Mouse (Mus musculus): ENCODE measurements around the gene Ap4s1. TPM values are rescaled to one million over a fixed set of nuclear protein-coding genes. Genes with fewer than 3 reads are reported as not detected.
"Not testable (repeated sequence)": the region's sequence is repeated elsewhere in the genome, so short reads cannot be mapped to it uniquely, and the experiment has no call there.

Gene Ap4s1
- polyA plus RNA-seq (2016; fragmentation: Nextera tagmentation; extraction: Ambion mirVana): 50.8 and 52.6 TPM in 2 replicates

GRCm38 (mm10) chr12:51690893-51691844, at the start of gene Ap4s1:
Ap4s1 (plus strand) TSS chr12:51691033.
- Histone ChIP-seq H3K36me3 (replicated peaks) (no peaks in the 10 kb centered on the region), H3K4me3 (replicated peaks) (peak within 1 kb of the TSS; percentile 79), H3K4me1 (peaks cover 11% of the 10 kb centered on the region), H3K27ac (peak within 1 kb of the TSS; percentile 100), H3K9ac (peak within 1 kb of the TSS; percentile 99), H3K9me3 (no peaks in the 10 kb centered on the region), H3K27me3 (no peaks in the 10 kb centered on the region), H3K4me2 (peak within 1 kb of the TSS; percentile 75)
- under 1% methylated on average over 89 of the region's 108 CpGs for WGBS
- ATAC-seq (ENCODE audit: low FRiP score): peak; percentile 75

GRCm38 (mm10) chr12:51641871-51642270, 49.0 kb upstream of the Ap4s1 start:
- Histone ChIP-seq H3K4me2 (no peak overlapping the region), H3K9ac (no peak overlapping the region), H3K4me3 (replicated peaks) (no peak overlapping the region), H3K27me3 (no peaks in the 10 kb centered on the region), H3K36me3 (replicated peaks) (0 out of 2 replicates have a peak, but pooled peaks cover 8% of the 10 kb centered on the region), H3K4me1 (no peaks in the 10 kb centered on the region), H3K9me3 (no peaks in the 10 kb centered on the region), H3K27ac (no peak overlapping the region)
- WGBS: 84% methylated on average over 6 of the region's 6 CpGs
- ATAC-seq (ENCODE audit: low FRiP score): no peak

- not testable (repeated sequence) for ATAC-seq (ENCODE audit: low FRiP score); H3K9me3 ChIP-seq; H3K27me3 ChIP-seq; H3K4me3 ChIP-seq (replicated peaks); H3K4me1 ChIP-seq; H3K27ac ChIP-seq; H3K4me2 ChIP-seq; H3K9ac ChIP-seq
- H3K36me3 ChIP-seq (replicated peaks): peaks cover 28% of the 10 kb centered on the region
Measured at GRCm38 (mm10) chr12:51649401-51649800, 41.4 kb upstream of the Ap4s1 start.

GRCm38 (mm10) chr12:51655944-51656465, 34.8 kb upstream of the Ap4s1 start:
- no peaks in the 10 kb centered on the region for H3K9me3 ChIP-seq
- H3K4me1 ChIP-seq: no peaks in the 10 kb centered on the region
- H3K27me3 ChIP-seq: no peaks in the 10 kb centered on the region
- peaks cover 15% of the 10 kb centered on the region; the same call in 1 of the 2 replicates for H3K36me3 ChIP-seq (replicated peaks)
- H3K9ac ChIP-seq: no peak overlapping the region
- no peak overlapping the region for H3K27ac ChIP-seq
- no peak for ATAC-seq (ENCODE audit: low FRiP score)
- 79% methylated on average over 1 of the region's 1 CpGs for WGBS
- no peak overlapping the region for H3K4me2 ChIP-seq
- no peak overlapping the region for H3K4me3 ChIP-seq (replicated peaks)

GRCm38 (mm10) chr12:51663011-51663410, 27.8 kb upstream of the Ap4s1 start:
- Histone ChIP-seq H3K9me3 (no peaks in the 10 kb centered on the region), H3K4me2 (no peak overlapping the region), H3K4me1 (peaks cover 8% of the 10 kb centered on the region), H3K9ac (no peak overlapping the region), H3K36me3 (replicated peaks) (no peaks in the 10 kb centered on the region), H3K27ac (no peak overlapping the region), H3K4me3 (replicated peaks) (no peak overlapping the region), H3K27me3 (no peaks in the 10 kb centered on the region)
- ATAC-seq (ENCODE audit: low FRiP score): no peak

GRCm38 (mm10) chr12:51663908-51664307, 26.9 kb upstream of the Ap4s1 start:
- Histone ChIP-seq H3K4me1 (peaks cover 8% of the 10 kb centered on the region), H3K27ac (no peak overlapping the region), H3K9me3 (no peaks in the 10 kb centered on the region), H3K27me3 (no peaks in the 10 kb centered on the region), H3K36me3 (replicated peaks) (no peaks in the 10 kb centered on the region), H3K9ac (no peak overlapping the region), H3K4me3 (replicated peaks) (no peak overlapping the region), H3K4me2 (no peak overlapping the region)
- ATAC-seq (ENCODE audit: low FRiP score): no peak

GRCm38 (mm10) chr12:51666708-51667430, 24.0 kb upstream of the Ap4s1 start:
- Histone ChIP-seq H3K36me3 (replicated peaks) (no peaks in the 10 kb centered on the region), H3K27me3 (no peaks in the 10 kb centered on the region), H3K4me2 (no peak overlapping the region), H3K4me1 (peaks cover 15% of the 10 kb centered on the region), H3K4me3 (replicated peaks) (no peak overlapping the region), H3K9ac (no peak overlapping the region), H3K27ac (0 out of 2 replicates have a peak overlapping the region, but pooled peaks have one; percentile 31), H3K9me3 (no peaks in the 10 kb centered on the region)
- 79% methylated on average over 4 of the region's 4 CpGs for WGBS
- ATAC-seq (ENCODE audit: low FRiP score): no peak

GRCm38 (mm10) chr12:51671231-51671891, 19.5 kb upstream of the Ap4s1 start:
- H3K4me3 ChIP-seq (replicated peaks): no peak overlapping the region
- H3K9ac ChIP-seq: no peak overlapping the region
- no peaks in the 10 kb centered on the region for H3K27me3 ChIP-seq
- H3K36me3 ChIP-seq (replicated peaks): no peaks in the 10 kb centered on the region
- H3K4me2 ChIP-seq: no peak overlapping the region
- 29% methylated on average over 5 of the region's 5 CpGs for WGBS
- no peak overlapping the region for H3K27ac ChIP-seq
- peaks cover 14% of the 10 kb centered on the region for H3K4me1 ChIP-seq
- ATAC-seq (ENCODE audit: low FRiP score): no peak
- no peaks in the 10 kb centered on the region for H3K9me3 ChIP-seq

GRCm38 (mm10) chr12:51673270-51673669, 17.6 kb upstream of the Ap4s1 start:
- Histone ChIP-seq H3K27me3 (no peaks in the 10 kb centered on the region), H3K9ac (no peak overlapping the region), H3K36me3 (replicated peaks) (no peaks in the 10 kb centered on the region), H3K9me3 (no peaks in the 10 kb centered on the region), H3K4me3 (replicated peaks) (no peak overlapping the region), H3K4me2 (no peak overlapping the region), H3K4me1 (peaks cover 14% of the 10 kb centered on the region), H3K27ac (no peak overlapping the region)
- ATAC-seq (ENCODE audit: low FRiP score): no peak
- WGBS: 67% methylated on average over 4 of the region's 4 CpGs

GRCm38 (mm10) chr12:51676442-51676841, 14.4 kb upstream of the Ap4s1 start:
- ATAC-seq (ENCODE audit: low FRiP score): no peak
- Histone ChIP-seq H3K36me3 (replicated peaks) (no peaks in the 10 kb centered on the region), H3K9ac (no peak overlapping the region), H3K4me1 (peaks cover 11% of the 10 kb centered on the region), H3K9me3 (no peaks in the 10 kb centered on the region), H3K4me3 (replicated peaks) (no peak overlapping the region), H3K4me2 (no peak overlapping the region), H3K27me3 (no peaks in the 10 kb centered on the region), H3K27ac (no peak overlapping the region)
- 80% methylated on average over 2 of the region's 2 CpGs for WGBS

GRCm38 (mm10) chr12:51678844-51679243, 12.0 kb upstream of the Ap4s1 start:
- no peak overlapping the region for H3K27ac ChIP-seq
- H3K9ac ChIP-seq: no peak overlapping the region
- H3K4me2 ChIP-seq: no peak overlapping the region
- no peaks in the 10 kb centered on the region; the same call in 1 of the 2 replicates for H3K4me1 ChIP-seq
- no peak overlapping the region for H3K4me3 ChIP-seq (replicated peaks)
- H3K9me3 ChIP-seq: no peaks in the 10 kb centered on the region
- no peak for ATAC-seq (ENCODE audit: low FRiP score)
- H3K27me3 ChIP-seq: no peaks in the 10 kb centered on the region
- WGBS: 86% methylated on average over 1 of the region's 1 CpGs
- no peaks in the 10 kb centered on the region for H3K36me3 ChIP-seq (replicated peaks)

GRCm38 (mm10) chr12:51688546-51688945, 2.3 kb upstream of the Ap4s1 start:
- H3K27ac ChIP-seq: no peak overlapping the region
- no peak overlapping the region for H3K4me3 ChIP-seq (replicated peaks)
- H3K4me1 ChIP-seq: peaks cover 11% of the 10 kb centered on the region
- H3K9ac ChIP-seq: no peak overlapping the region
- no peaks in the 10 kb centered on the region for H3K27me3 ChIP-seq
- H3K9me3 ChIP-seq: no peaks in the 10 kb centered on the region
- H3K4me2 ChIP-seq: no peak overlapping the region
- WGBS: 90% methylated on average over 2 of the region's 2 CpGs
- ATAC-seq (ENCODE audit: low FRiP score): no peak
- H3K36me3 ChIP-seq (replicated peaks): no peaks in the 10 kb centered on the region; the same call in 1 of the 2 replicates

All from forebrain, embryonic 12.5 days (tissue).